Mouse (Mus musculus): ENCODE measurements at regions not wholly inside any gene's neighbourhood (a gene's known extent, or its start where the extent isn't known, plus 50 kb on each side); places are given as distances from the start of the nearest gene placed in this dataset.

DNA sequence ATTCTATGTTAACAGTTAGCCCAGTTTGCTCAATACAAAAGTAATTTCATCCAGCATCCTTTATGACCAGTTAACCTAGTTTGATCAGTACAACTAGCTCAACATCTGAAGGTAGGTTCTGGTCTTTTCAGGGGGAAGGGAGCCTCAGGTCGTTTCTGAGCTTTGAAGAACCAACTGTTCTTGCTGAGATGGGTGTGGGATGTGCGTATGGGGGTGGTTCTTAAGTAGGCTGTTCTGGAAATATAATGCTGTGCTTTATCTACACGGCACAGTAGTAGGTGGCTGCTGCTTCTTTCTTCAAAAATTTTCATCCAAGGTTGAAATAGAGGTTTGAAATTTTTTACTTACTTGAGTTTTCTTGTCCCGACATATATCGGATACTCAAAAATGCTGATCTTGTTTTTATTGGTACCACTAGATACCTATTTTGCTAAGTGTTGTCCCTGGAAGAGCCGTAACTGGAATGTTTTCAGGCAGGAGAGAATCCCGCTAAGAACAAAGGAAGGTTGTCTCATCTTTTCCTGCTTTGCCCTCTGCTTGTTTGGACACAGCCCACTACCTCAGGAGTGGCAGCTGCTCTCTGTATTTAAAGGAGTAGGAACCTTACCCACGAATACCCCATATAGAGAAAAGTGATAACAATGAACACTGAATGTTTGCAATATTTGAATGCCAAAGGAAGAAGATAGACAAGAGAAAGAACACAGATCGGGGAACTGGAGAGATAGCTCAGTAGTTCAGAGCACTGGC, 275.5 kb downstream of the Cdh10 start:
- DNase-seq = no peak

- no peak for DNase-seq
These were observed 296.2 kb downstream of the Cdh10 start for GRCm38 (mm10) chr15:19114951-19115350.

GRCm38 (mm10) chr15:19118995-19119394, 300.2 kb downstream of the Cdh10 start:
- no peak for DNase-seq

DNA sequence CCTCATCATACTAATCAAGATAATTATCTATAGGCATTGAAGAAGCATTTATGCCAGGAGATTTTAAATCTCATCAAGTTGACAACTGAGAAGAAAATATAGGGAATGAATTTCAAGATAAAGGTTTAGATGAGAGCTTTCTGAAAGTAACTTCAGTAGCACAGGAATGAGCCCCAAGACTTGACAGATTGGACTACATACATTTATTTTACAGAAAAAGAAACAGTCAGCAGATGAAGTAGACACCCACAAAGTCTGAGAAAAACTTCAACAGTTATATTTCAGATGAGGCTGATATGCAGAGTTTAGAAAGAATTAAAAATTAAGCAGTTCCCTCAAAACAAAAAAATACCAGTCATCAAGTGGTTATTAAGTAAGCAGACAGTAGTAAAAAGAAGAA, 308.7 kb downstream of the Cdh10 start:
- no peak for DNase-seq

DNA sequence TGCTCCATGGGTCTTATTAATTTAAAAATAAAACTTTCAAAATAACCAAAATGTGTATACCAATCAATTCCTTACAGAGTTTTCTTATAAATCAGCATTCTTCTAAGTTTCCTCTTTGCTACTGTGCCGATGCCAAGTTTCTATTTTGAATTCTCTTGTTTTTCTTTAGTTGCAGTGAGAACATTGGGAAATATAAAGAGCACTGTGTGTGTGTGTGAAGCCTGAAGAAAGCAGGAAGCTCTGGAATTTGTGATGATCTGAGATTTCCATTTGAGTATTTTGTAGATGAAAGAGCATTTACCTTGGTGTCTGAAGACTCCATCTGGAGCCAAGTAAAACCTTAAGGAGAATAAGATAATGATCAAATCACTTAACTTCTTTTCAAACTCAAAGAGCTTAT, 310.6 kb downstream of the Cdh10 start:
- DNase-seq = no peak

DNA sequence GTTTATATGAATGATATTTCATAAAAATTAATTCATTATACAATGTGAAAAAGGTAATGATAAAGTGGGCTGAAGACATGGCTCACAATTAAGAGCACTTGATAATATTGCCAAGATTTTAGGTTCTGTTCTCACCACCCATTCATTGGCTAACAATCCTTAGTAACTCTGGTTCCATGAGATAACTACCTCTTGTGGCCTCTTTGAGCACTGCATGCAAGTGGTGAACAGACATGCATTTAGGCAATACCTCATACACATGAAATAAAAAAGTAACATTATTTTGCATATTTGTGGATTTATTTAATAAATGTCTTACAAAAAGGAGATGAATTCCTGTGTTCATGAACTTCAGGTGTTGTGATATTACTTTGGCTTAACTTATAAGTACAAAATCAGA, 334.9 kb downstream of the Cdh10 start:
- no peak for DNase-seq

DNA sequence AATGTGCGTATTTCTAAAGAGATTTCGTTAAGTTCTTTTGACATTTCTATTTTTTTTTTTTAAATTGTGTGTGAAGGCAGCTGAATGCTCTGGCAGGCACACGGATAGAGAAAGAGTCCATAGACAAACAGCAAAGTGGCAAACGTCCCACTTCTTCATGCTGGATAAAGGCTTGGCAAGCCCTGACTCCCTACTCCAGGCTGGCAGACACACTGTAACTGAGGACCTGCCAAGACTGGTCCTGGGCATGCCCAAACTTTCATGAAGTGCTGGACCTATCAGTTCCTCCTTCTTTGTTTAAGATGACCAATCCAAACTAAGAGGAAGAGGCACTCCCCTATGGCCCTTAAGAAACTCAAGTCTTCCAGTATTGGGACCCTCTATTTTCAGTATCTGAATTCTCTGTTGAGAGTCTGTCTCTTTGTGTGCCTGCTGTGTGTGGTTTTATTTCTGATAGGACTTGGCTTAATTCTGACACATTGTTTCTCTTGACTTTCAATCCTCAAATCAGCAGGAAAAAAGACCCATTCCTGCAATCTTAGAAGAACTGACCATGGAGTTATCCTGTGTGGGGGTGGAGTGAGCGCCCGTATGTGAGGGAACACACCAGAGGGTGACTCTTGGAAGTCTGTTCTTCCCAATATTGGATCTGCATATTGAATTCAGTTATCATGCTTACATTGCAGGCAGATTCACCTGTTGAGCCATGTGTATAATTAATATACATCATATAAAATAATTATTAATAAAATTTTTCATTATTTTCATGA, 343.6 kb downstream of the Cdh10 start:
- DNase-seq = peak; percentile 22

DNA sequence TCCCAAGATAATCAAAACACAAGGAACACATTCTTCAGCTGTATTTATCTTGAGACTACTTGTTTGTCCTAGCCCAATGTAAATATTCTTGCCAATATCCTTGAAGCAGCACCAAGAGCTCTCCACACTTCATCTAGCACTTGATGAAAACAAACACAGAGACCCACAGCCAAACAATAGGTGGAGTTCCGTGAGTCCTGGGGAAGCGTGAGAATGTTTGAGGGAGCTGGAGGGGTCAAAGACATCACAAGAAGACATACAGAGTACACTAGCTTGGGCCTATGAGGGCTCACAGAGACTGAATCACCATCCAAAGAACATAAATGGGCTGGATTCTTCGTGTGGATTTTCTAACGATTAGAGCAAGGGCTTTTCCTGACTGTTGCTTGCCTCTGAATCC, 356.7 kb downstream of the Cdh10 start:
- DNase-seq = no peak

Measured in gastrocnemius, postnatal 25 days (tissue).